Mouse (Mus musculus) spleen, adult 2 months (tissue): Measurements from ENCODE around the gene Gnb5. TPM values are rescaled to one million over a fixed set of nuclear protein-coding genes. Genes with fewer than 3 reads are reported as not detected.

Experiments used
- DNase-seq, 2 experiments: peaks; one replicate each; pipeline versions ENCODE4 v3.0.0 to v3.0.0-alpha.2; 2012 to 2021; ENCODE audit warnings: low spot score in 2 of 2, low read depth in 1 of 2
- H3K27ac ChIP-seq: fragments of 200-500 bp; 2 replicates; pipeline ENCODE4 v1.5.1; 2012; ENCODE audit warnings: low read length, inconsistent platforms; ENCODE audit not compliant: insufficient read depth
- H3K27me3 ChIP-seq: fragments of 200-500 bp; 2 replicates; pipeline ENCODE4 v1.6.1; 2012; ENCODE audit warnings: mild to moderate bottlenecking, moderate library complexity, low read length, inconsistent platforms; ENCODE audit not compliant: control insufficient read depth, insufficient read depth
- H3K36me3 ChIP-seq: fragments of 200-500 bp; 2 replicates; pipeline ENCODE4 v1.6.1; 2012; ENCODE audit warnings: mild to moderate bottlenecking, low read length, inconsistent platforms; ENCODE audit not compliant: control insufficient read depth, insufficient read depth
- H3K4me1 ChIP-seq: fragments of 200-500 bp; 2 replicates; pipeline ENCODE4 v1.6.1; 2011; ENCODE audit warnings: inconsistent platforms; ENCODE audit not compliant: control insufficient read depth, insufficient read depth, insufficient read length
- H3K4me3 ChIP-seq: fragments of 200-500 bp; 2 replicates; pipeline ENCODE4 v1.5.1; 2011; ENCODE audit warnings: mild to moderate bottlenecking, inconsistent platforms; ENCODE audit not compliant: insufficient read depth, insufficient read length; ENCODE audit errors: extremely low read depth
- CTCF ChIP-seq: fragments of 200-500 bp; IDR thresholded peaks from 2 replicates; pipeline ENCODE4 v1.5.1; 2011; ENCODE audit warnings: mild to moderate bottlenecking, inconsistent platforms; ENCODE audit not compliant: insufficient read depth, insufficient read length, insufficient replicate concordance; ENCODE audit errors: extremely low read depth
- POLR2A ChIP-seq: fragments of 200-500 bp; IDR thresholded peaks from 2 replicates; pipeline ENCODE4 v1.6.1; 2011; ENCODE audit warnings: low read depth, low read length, inconsistent platforms
- WGBS: fragments of 180-500 bp; shearing (Covaris S2); methylation state at CpG from one replicate; pipeline ENCODE4 v1.1.7; 2018; 5-methylcytosine and 5-hydroxymethylcytosine counted together
- polyA plus RNA-seq: library from polyadenylated mRNA; depleted of rRNA; stranded (reverse); fragments of >200 nt; gene quantifications from 2 replicates; pipeline ENCODE4 v1.2.3, GENCODE M21; 2012

Gnb5 gene
- polyA plus RNA-seq, 1 experiment, result 3.4 TPM

DNA sequence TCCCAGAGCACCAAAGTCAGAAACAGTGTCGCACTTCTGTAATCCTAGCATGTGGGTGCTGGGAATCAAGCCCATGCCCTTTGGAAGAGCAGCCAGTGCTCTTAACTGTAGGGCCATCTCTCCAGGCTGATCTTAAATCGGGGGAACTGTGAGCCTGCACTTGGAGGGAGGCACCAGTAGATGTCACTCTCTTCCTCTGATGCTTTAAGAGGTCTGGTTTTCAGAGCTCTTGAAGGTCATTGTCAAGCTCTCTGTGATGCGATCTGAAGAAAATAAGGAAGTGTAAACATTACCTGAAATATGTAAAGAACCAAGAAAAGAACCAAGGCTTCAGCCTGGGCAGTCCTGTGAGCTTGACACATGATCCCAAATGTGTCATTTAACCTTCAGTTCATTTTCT is 23.3 kb upstream of the Gnb5 start:
- WGBS, result 16% methylated on average over 3 of the region's 3 CpGs
- TF ChIP-seq CTCF (peak; percentile 60; the same call in 1 of the 2 replicates), POLR2A (no peak)
- Histone ChIP-seq H3K27ac (no peak overlapping the region), H3K36me3 (no peaks in the 10 kb centered on the region), H3K4me1 (no peaks in the 10 kb centered on the region), H3K4me3 (no peak overlapping the region), H3K27me3 (no peaks in the 10 kb centered on the region)
- peak; percentile 25 to 28 for DNase-seq

DNA sequence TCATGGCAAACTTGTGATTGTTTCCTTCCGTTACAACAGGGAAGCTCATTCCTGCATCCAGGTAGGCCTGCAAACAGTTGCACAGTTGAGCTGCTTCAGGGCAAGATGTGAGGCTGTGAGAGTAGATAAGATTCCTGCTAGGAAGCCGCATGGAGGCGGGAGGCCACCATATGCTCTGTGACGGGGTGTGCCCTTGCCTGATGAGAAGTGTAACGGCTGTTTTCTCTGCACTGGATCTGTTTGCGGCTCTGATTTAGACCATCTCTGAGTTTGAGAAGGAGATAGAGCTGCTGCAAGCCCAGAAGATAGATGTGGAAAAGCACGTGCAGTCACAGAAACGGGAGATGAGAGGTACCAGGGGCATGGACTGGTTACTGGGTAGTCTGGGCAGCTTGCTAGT is 22.5 kb upstream of the Gnb5 start:
- DNase-seq, result no peak
- no peak overlapping the region for H3K4me3 ChIP-seq
- H3K4me1 ChIP-seq, result no peaks in the 10 kb centered on the region
- H3K27me3 ChIP-seq, result no peaks in the 10 kb centered on the region
- 86% methylated on average over 8 of the region's 8 CpGs for WGBS
- no peak overlapping the region for H3K27ac ChIP-seq
- no peak for TF ChIP-seq POLR2A
- no peak for TF ChIP-seq CTCF
- no peaks in the 10 kb centered on the region for H3K36me3 ChIP-seq

DNA sequence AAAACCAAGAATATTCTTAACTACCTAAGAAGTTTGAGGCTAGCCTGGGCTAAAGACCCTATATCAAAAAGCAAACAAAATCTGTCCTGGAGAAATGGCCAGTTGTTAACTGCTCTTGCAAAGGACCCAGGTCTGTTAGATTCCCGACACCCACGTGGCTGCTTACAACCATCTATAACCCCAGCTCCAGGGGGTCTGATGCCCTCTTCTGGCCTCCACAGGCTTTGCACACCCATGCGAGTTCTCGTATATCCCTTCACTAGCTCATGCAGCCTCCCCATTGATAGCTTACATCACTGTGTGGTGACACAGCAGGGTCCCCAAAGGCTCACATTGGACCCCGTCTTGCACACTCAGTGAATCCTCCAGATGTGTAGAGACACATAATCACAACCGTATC is 20.7 kb upstream of the Gnb5 start:
- Histone ChIP-seq H3K36me3 (no peaks in the 10 kb centered on the region), H3K27me3 (no peaks in the 10 kb centered on the region), H3K4me3 (no peak overlapping the region), H3K27ac (no peak overlapping the region), H3K4me1 (no peaks in the 10 kb centered on the region)
- 89% methylated on average over 6 of the region's 6 CpGs for WGBS
- TF ChIP-seq CTCF (no peak), POLR2A (no peak)
- DNase-seq, result no peak

DNA sequence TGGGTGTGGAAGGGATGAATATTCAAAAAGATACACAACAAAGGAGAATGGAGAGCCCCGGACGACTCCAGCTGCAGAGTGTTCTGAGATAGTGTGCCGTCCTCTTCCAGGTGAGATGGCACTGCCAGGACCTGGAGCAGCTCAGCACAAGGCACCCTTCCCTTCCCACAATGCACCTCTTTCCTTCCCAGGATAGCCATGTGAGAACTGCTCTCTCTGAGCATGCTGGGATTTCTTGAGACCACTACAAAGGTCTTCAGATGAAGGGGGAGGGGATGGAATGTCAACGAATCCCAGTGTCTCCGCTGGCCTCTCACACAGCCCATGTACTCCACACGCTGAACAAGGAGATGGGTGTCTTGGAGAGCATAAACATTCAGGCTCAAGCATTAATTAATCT is 18.5 kb upstream of the Gnb5 start:
- Histone ChIP-seq H3K4me3 (no peak overlapping the region), H3K27ac (no peak overlapping the region), H3K36me3 (no peaks in the 10 kb centered on the region), H3K27me3 (no peaks in the 10 kb centered on the region), H3K4me1 (no peaks in the 10 kb centered on the region)
- DNase-seq, result no peak
- WGBS, result 92% methylated on average over 6 of the region's 6 CpGs
- TF ChIP-seq CTCF (no peak), POLR2A (no peak)

DNA sequence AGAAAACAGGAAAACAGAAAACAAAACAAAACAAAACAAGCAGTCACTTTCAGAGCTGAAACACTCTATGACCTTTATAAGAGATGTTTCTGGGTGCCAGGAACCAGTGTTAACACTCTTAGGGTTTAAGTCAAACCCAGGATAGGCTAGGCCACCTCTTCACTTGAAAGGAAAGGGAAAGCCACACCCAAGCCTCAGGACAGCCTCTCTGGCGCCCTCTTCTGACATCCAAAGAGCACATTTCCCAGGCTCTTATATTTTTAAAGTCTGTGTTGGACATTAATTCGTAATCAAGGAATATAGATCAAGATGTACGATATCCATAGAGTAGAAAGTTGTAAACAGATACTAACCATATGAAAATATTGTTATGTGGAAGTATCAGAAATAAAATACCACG is 16.5 kb upstream of the Gnb5 start:
- no peak overlapping the region for H3K27ac ChIP-seq

DNA sequence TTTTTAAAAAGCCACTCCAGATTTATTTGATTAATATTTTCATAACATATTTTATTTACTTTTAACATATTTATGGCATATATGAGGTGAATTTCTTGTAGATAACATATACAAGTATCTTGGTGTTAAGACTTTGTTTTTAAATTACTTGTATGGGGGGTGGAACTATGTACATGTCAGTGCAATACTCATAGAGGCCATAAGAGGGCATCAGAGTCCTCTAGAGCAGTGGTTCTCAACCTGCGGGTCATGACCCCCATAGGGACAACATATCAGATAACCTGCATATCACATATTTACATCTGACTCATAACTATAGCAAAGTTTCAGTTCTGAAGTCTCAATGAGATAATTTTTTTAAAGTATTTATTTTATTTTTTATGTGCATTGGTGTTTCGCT is 6.7 kb upstream of the Gnb5 start:
- Histone ChIP-seq H3K27ac (no peak overlapping the region), H3K4me1 (no peaks in the 10 kb centered on the region), H3K4me3 (no peak overlapping the region), H3K27me3 (no peaks in the 10 kb centered on the region), H3K36me3 (no peaks in the 10 kb centered on the region)
- WGBS, result 81% methylated on average over 2 of the region's 2 CpGs
- no peak for DNase-seq
- TF ChIP-seq CTCF (no peak), POLR2A (no peak)

More for the DNA sequence above, 16.5 kb upstream of the Gnb5 start:
- Histone ChIP-seq H3K4me3 (no peak overlapping the region), H3K36me3 (no peaks in the 10 kb centered on the region), H3K4me1 (no peaks in the 10 kb centered on the region), H3K27me3 (no peaks in the 10 kb centered on the region)
- DNase-seq, result no peak
- TF ChIP-seq CTCF (peak; percentile 14; the same call in 1 of the 2 replicates), POLR2A (no peak)
- WGBS, result 41% methylated on average over 4 of the region's 4 CpGs

DNA sequence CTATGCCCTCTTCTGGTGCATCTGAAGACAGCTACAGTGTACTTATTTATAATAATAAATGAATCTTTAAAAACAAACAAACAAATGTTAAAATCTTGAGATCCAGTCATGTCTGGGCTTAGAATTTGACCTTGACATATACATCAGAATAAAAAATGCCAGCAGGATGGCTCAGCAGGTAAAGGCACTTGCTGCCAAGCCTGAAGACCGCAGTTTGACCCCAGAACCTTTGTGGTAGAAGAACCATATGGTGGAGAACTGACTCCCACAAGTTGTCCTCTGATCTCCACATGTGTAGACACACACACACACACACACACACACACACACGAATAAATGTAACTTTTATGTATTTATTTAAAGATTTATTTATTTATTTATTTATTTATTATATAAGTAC is 3.1 kb upstream of the Gnb5 start:
- Histone ChIP-seq H3K27ac (no peak overlapping the region), H3K36me3 (no peaks in the 10 kb centered on the region), H3K27me3 (no peaks in the 10 kb centered on the region), H3K4me3 (no peak overlapping the region), H3K4me1 (no peaks in the 10 kb centered on the region)
- WGBS, result 89% methylated on average over 2 of the region's 2 CpGs
- no peak for DNase-seq
- no peak for TF ChIP-seq CTCF
- no peak for TF ChIP-seq POLR2A
